Mouse (Mus musculus) hindbrain, embryonic 10.5 days (tissue): ENCODE data around the gene Sphk2. TPM values are rescaled to one million over a fixed set of nuclear protein-coding genes. Genes with fewer than 3 reads are reported as not detected.
"Not testable (repeated sequence)": the region's sequence is repeated elsewhere in the genome, so short reads cannot be mapped to it uniquely, and the experiment has no call there.

Source experiments
- DNase-seq: peaks from one replicate; pipeline ENCODE4 v3.0.0-alpha.2; 2017; ENCODE audit warnings: low spot score
- H3K27ac ChIP-seq: fragments of 300-500 bp; sonication (generic); 2 replicates; pipeline ENCODE4 v1.5.1; 2016; ENCODE audit warnings: mild to moderate bottlenecking, moderate library complexity
- H3K27me3 ChIP-seq: fragments of 300-500 bp; sonication (generic); 2 replicates; pipeline ENCODE4 v1.6.1; 2016; ENCODE audit warnings: mild to moderate bottlenecking; ENCODE audit not compliant: poor library complexity, insufficient read depth, severe bottlenecking
- H3K36me3 ChIP-seq: fragments of 300-500 bp; sonication (generic); 2 replicates; pipeline ENCODE4 v1.6.1; 2016; ENCODE audit warnings: mild to moderate bottlenecking, moderate library complexity
- H3K4me1 ChIP-seq: fragments of 300-500 bp; sonication (generic); replicated peaks from 2 replicates; pipeline ENCODE4 v1.6.1; 2016; ENCODE audit warnings: mild to moderate bottlenecking
- H3K4me3 ChIP-seq: fragments of 300-500 bp; sonication (generic); 2 replicates; pipeline ENCODE4 v1.5.1; 2016; ENCODE audit warnings: mild to moderate bottlenecking, moderate library complexity
- H3K9me3 ChIP-seq: fragments of 300-500 bp; sonication (generic); 2 replicates; pipeline ENCODE4 v1.6.1; 2016; ENCODE audit warnings: mild to moderate bottlenecking, moderate library complexity
- WGBS: fragments of 180-500 bp; shearing (Covaris S2); methylation state at CpG from one replicate; pipeline ENCODE4 v1.1.7; 2016; 5-methylcytosine and 5-hydroxymethylcytosine counted together
- polyA plus RNA-seq: library from polyadenylated mRNA; unstranded; fragments of >200 nt; fragmentation: Nextera tagmentation; extraction: Ambion mirVana; gene quantifications from 2 replicates; pipeline ENCODE4 v1.2.1, GENCODE M21; 2016

The Sphk2 gene
- polyA plus RNA-seq, 1 experiment from 2014 or later = 33.6 TPM

DNA sequence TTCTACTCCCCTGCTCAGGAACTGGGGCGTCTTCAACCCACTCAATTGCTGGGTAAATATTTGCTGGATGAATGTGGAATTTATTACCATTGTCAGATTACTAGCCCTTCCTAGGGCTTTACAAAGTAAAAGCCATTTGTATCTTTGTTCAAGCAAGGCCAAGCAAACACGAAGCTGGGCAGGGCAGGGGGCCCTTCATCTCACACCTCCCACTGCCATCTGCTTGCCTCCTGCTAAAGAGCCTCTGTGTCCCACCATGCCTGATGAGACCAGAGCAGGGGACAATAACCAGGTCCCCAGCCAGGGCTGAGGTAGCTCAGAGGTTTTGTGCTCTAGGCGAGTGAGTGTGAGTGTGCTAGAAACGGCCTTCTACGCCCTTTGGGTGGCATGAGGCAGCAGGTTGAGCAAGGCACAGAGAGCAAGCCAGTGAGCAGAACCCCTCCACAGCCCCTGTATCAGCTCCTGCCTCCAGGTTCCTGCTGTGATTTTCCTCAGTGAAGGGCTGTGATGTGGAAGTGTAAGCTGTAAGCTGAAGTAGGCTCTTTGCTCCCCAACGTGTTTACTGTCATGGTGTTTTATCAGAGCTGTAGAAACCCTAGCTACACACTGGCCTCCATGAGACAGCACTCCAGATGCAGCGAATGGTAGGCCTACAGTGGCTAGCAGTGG lies 40.0 kb downstream of the Sphk2 start:
- peaks cover 20% of the 10 kb centered on the region for H3K4me1 ChIP-seq
- no peaks in the 10 kb centered on the region; the same call in 1 of the 2 replicates for H3K27me3 ChIP-seq
- no peaks in the 10 kb centered on the region for H3K9me3 ChIP-seq
- no peak for DNase-seq
- 0 out of 2 replicates have a peak overlapping the region, but pooled peaks have one; percentile 3 for H3K27ac ChIP-seq
- no peak overlapping the region for H3K4me3 ChIP-seq
- 80% methylated on average over 7 of the region's 7 CpGs for WGBS
- no peaks in the 10 kb centered on the region for H3K36me3 ChIP-seq

DNA sequence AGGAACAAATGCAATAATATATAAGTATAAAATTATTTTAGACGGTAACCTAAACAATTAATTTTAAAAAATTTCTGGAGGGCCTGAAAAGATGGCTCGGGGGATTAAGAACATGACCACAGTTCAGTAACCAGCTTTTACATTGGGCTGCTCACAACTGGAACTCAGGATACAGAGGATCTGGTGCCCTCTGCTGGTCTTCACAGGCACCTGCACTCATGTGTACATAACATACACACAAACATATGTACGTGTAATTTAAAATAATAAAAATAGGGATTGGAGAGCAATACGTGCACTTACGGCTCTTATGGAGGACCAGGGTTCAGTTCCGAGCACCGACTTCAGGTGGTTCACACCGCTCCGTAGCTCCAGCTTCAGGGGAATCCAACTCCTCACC lies 48.9 kb downstream of the Sphk2 start:
- Histone ChIP-seq H3K4me3 (no peak overlapping the region), H3K4me1 (peaks cover 20% of the 10 kb centered on the region), H3K36me3 (no peaks in the 10 kb centered on the region), H3K9me3 (0 out of 2 replicates have a peak, but pooled peaks cover 5% of the 10 kb centered on the region), H3K27ac (no peak overlapping the region), H3K27me3 (peaks cover 5% of the 10 kb centered on the region; the same call in 1 of the 2 replicates)
- no peak for DNase-seq
- 94% methylated on average over 9 of the region's 9 CpGs for WGBS

DNA sequence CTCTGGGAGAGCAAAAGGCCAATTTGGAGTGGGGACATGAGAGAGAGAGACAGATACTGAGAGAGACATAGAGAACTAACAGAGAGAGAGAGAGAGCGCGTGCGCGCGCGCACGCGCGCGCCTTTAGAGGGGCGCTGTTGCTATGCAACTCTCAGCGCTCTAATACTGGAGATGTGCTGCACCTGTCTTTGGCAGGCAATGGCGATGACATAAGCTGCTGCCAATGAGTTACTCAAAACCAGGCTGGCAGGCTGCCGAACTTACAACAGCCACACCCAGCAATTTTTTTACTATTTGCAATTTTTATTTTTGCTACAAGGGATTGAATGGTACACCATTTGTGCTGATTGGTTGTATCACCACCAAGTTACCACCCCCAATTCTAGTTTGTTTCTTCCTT lies 50.0 kb downstream of the Sphk2 start:
- Histone ChIP-seq H3K36me3 (no peaks in the 10 kb centered on the region), H3K27ac (no peak overlapping the region), H3K27me3 (peaks cover 5% of the 10 kb centered on the region; the same call in 1 of the 2 replicates), H3K4me3 (no peak overlapping the region), H3K4me1 (peaks cover 24% of the 10 kb centered on the region), H3K9me3 (0 out of 2 replicates have a peak, but pooled peaks cover 5% of the 10 kb centered on the region)
- DNase-seq = no peak
- 74% methylated on average over 14 of the region's 14 CpGs for WGBS

DNA sequence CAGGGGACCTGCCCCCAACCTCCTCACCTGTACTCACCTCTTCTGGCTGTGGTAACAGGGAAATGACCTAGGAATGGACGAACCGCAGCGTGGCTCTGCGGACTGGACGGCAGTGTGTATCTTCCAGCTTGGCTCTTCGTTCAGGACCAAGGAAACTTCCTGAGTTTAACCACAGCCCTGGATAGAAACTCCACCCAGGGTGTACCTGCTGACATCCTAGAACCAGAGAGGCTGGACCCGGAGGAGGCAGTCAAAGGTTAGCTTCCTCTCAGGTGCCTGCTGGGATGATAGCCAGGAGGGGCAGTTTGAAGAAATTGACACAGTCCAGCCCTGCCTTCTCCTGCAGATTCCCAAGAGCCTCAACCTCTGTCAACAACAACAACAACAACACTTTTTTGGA lies 51.6 kb downstream of the Sphk2 start, which contains the start of gene Fut2:
TSS of gene Fut2 (minus strand) at position 234 of the 400 bp plus-strand sequence.
- peak within 1 kb of the TSS; percentile 62 for H3K27ac ChIP-seq
- no peak for DNase-seq
- WGBS = 81% methylated on average over 7 of the region's 7 CpGs
- no peaks in the 10 kb centered on the region for H3K36me3 ChIP-seq
- H3K9me3 ChIP-seq = 0 out of 2 replicates have a peak, but pooled peaks cover 5% of the 10 kb centered on the region
- peaks cover 24% of the 10 kb centered on the region for H3K4me1 ChIP-seq
- H3K4me3 ChIP-seq = no peak within 1 kb of the TSS
- peaks cover 5% of the 10 kb centered on the region; the same call in 1 of the 2 replicates for H3K27me3 ChIP-seq

DNA sequence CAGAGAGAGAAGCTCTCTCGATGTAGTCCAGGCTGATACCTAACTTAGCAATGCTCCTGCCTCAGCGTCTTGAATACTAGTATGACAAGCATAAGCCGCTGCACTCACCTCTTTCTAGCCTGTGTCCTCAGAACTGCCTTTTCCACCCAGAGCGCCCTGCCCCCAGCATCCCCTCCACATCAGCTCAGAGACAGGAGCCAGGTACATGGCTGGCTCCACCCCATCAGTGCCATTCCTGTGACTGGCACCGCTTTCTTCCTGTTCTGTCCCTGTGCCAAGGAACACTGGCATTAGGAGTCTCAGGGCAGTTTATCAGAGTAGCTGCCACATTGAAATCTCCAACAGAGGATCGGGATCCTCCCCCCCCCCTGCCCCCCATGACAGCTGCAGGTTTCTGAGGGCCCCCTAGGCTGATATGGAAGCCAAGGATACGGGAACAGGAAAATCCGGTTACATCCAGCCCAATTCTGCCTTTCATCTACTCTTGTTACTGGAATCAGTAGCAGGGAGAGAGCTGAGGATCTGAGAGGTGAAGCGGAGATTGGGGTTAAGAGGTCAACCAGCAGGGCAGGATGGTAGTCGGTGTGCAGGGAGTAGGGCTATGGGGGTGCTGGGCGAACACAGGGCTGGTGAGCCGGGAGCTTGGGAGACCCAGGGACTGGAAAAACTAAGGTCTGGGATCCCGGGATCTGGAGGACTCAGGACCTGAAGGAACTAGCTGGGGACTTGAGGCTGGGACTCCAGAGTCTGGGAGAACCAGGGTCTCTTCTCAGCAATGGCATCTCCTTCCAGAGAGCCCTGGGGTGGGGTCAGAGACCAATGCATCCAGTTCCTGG lies 52.3 kb downstream of the Sphk2 start:
- no peak for DNase-seq
- WGBS = 59% methylated on average over 13 of the region's 13 CpGs
- H3K36me3 ChIP-seq = no peaks in the 10 kb centered on the region
- H3K4me1 ChIP-seq = peaks cover 24% of the 10 kb centered on the region
- H3K9me3 ChIP-seq = 0 out of 2 replicates have a peak, but pooled peaks cover 5% of the 10 kb centered on the region
- no peak overlapping the region for H3K4me3 ChIP-seq
- peaks cover 5% of the 10 kb centered on the region; the same call in 1 of the 2 replicates for H3K27me3 ChIP-seq
- H3K27ac ChIP-seq = peak overlapping the region; percentile 62

DNA sequence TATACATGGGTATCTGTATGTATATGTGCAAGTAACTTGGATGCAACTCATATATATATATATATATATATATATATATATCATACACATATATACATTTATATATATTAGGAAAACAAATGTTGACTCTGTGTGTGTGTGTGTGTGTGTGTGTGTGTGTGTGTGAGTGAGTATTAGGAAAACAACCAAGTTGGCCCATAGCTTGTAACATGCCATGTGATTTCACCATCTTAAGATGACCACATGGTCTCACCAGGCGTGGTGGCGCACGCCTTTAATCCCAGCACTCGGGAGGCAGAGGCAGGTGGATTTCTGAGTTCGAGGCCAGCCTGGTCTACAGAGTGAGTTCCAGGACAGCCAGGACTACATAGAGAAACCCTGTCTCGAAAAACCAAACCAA lies 56.1 kb downstream of the Sphk2 start:
- not testable (repeated sequence) for H3K27me3 ChIP-seq, H3K27ac ChIP-seq, H3K36me3 ChIP-seq, DNase-seq, H3K9me3 ChIP-seq, H3K4me3 ChIP-seq
- H3K4me1 ChIP-seq = peaks cover 24% of the 10 kb centered on the region
- 90% methylated on average over 6 of the region's 6 CpGs for WGBS

DNA sequence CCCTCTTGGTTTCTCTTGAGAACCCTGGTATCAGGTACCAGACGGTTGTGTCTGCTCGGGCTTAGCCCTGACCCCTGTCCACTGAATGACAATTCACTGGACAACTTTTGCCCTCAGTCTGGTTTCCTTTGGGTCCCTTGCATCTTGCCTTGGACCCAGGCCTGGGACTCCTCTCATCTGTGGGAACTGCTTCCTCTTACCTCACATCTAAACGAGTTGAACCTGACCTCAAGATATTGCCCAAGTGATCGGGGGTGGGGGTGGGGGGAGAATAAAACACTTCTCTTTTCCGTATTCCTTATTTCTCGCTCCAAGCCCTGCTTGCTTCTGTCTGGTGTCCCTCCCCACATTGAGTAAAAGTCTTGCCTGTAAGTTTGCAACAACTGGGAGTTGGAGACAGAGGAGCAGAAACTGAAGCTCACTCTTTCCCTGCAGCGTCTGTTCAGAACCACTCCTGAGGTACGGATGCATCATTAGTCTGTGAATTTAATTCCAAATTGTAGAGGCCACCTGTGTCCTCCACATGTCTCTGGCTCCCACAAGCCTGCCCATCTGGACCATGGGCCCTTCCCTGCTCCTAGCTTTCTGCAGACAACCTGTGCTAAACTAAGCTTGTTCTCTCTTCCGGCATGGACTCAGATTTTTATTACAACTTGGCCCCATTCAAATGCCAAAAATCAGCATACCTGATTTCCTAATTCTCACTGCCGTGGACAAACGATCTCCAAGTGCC lies 56.9 kb downstream of the Sphk2 start:
- 87% methylated on average over 11 of the region's 11 CpGs for WGBS
- Histone ChIP-seq H3K27ac (no peak overlapping the region), H3K36me3 (no peaks in the 10 kb centered on the region), H3K27me3 (peaks cover 5% of the 10 kb centered on the region; the same call in 1 of the 2 replicates), H3K4me1 (peaks cover 27% of the 10 kb centered on the region), H3K9me3 (peaks cover 2% of the 10 kb centered on the region; the same call in 1 of the 2 replicates), H3K4me3 (no peak overlapping the region)
- DNase-seq = no peak

Other genes with a start within 250 kb of the Sphk2 start
- 0.47 and 1.2 TPM in 2 replicates for gene Tulp2, start 236.1 kb downstream of the Sphk2 start, polyA plus RNA-seq
- not detected in 2 replicates for gene Gm45808, start 231.2 kb downstream of the Sphk2 start, polyA plus RNA-seq
- gene Dhdh, start 229.2 kb downstream of the Sphk2 start, polyA plus RNA-seq = 4.8 and 6.7 TPM in 2 replicates
- gene Nucb1, start 207.6 kb downstream of the Sphk2 start, polyA plus RNA-seq = 110 and 115 TPM in 2 replicates
- gene Ppp1r15a, start 191.7 kb downstream of the Sphk2 start, polyA plus RNA-seq = 18.6 and 20.2 TPM in 2 replicates
- gene Plekha4, start 191.7 kb downstream of the Sphk2 start, polyA plus RNA-seq = 4.1 and 4.5 TPM in 2 replicates
- gene Hsd17b14, start 163.1 kb downstream of the Sphk2 start, polyA plus RNA-seq = 1.1 and 1.5 TPM in 2 replicates
- gene Bcat2, start 147.8 kb downstream of the Sphk2 start, polyA plus RNA-seq = 37.1 and 46.2 TPM in 2 replicates
- gene Fgf21, start 102.5 kb downstream of the Sphk2 start, polyA plus RNA-seq = not detected in 2 replicates
- 0.20 TPM in 1 of 2 replicates, not detected in the other for gene Fut1, start 100.7 kb downstream of the Sphk2 start, polyA plus RNA-seq
- 0.19 TPM in 1 of 2 replicates, not detected in the other for gene Izumo1, start 96.2 kb downstream of the Sphk2 start, polyA plus RNA-seq
- gene Rasip1, start 90.5 kb downstream of the Sphk2 start, polyA plus RNA-seq = 6.4 and 9.3 TPM in 2 replicates
- 2.6 and 2.9 TPM in 2 replicates for gene Mamstr, start 78.0 kb downstream of the Sphk2 start, polyA plus RNA-seq
- 0.12 and 0.21 TPM in 2 replicates for gene Fut2, start 51.6 kb downstream of the Sphk2 start, polyA plus RNA-seq
- gene Ntn5, start 34.0 kb downstream of the Sphk2 start, polyA plus RNA-seq = 0.39 and 0.98 TPM in 2 replicates
- gene Sec1, start 23.6 kb downstream of the Sphk2 start, polyA plus RNA-seq = 0.62 and 0.77 TPM in 2 replicates
- 8.3 and 13.0 TPM in 2 replicates for gene Car11, start 18.2 kb downstream of the Sphk2 start, polyA plus RNA-seq
- gene Dbp, start 12.9 kb downstream of the Sphk2 start, polyA plus RNA-seq = 3.0 and 3.4 TPM in 2 replicates
- gene Rpl18, start 2.5 kb downstream of the Sphk2 start, polyA plus RNA-seq = 1,010 and 1,126 TPM in 2 replicates
- gene Fam83e, start 3.2 kb upstream of the Sphk2 start, polyA plus RNA-seq = 1.6 and 1.8 TPM in 2 replicates
- not detected in 2 replicates for gene Spaca4, start 7.8 kb upstream of the Sphk2 start, polyA plus RNA-seq
- gene Lmtk3, start 65.7 kb upstream of the Sphk2 start, polyA plus RNA-seq = 2.3 and 5.4 TPM in 2 replicates
- gene Sult2b1, start 66.7 kb upstream of the Sphk2 start, polyA plus RNA-seq = 1.7 and 2.2 TPM in 2 replicates
- 164 and 231 TPM in 2 replicates for gene Cyth2, start 96.6 kb upstream of the Sphk2 start, polyA plus RNA-seq
- gene Kcnj14, start 106.8 kb upstream of the Sphk2 start, polyA plus RNA-seq = 0.91 and 1.0 TPM in 2 replicates
- 85.2 and 110 TPM in 2 replicates for gene Grwd1, start 112.9 kb upstream of the Sphk2 start, polyA plus RNA-seq
- 37.6 and 67.7 TPM in 2 replicates for gene Kdelr1, start 154.8 kb upstream of the Sphk2 start, polyA plus RNA-seq
- 0.19 and 0.33 TPM in 2 replicates for gene Grin2d, start 160.4 kb upstream of the Sphk2 start, polyA plus RNA-seq
- 1.1 and 1.3 TPM in 2 replicates for gene Syngr4, start 178.7 kb upstream of the Sphk2 start, polyA plus RNA-seq
- 4.5 and 4.8 TPM in 2 replicates for gene Tmem143, start 178.9 kb upstream of the Sphk2 start, polyA plus RNA-seq
- 16.7 and 29.7 TPM in 2 replicates for gene Emp3, start 203.4 kb upstream of the Sphk2 start, polyA plus RNA-seq
- 6.5 and 7.7 TPM in 2 replicates for gene Ccdc114, start 206.1 kb upstream of the Sphk2 start, polyA plus RNA-seq